Mouse (Mus musculus) R1 (cell line): ENCODE data around the gene Popdc3.

Experiments used
- DNase-seq: peaks from one replicate; pipeline ENCODE4 v3.0.0-alpha.2; 2018; ENCODE audit warnings: low read depth, low spot score

The Popdc3 gene

DNA sequence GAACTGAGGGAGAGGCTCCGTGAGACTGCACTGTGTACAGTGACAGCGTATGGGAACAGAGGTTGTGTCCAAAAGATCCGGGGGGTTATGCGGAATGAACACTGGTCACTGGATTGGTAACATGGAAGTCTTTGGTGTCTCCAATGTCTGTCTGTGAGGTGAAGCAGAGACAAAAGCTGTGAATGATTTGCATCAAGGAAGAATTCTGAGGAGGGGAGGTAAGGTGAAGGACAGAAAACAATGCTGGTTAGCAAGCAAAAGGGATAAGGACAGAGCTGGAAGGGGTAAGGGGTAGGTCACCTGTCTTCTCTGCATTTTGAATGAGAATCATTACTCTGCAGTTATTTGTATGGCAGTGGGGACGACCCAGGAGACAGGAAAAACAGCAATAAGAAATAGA lies 16.6 kb downstream of the Popdc3 start:
- DNase-seq = peak; percentile 76

DNA sequence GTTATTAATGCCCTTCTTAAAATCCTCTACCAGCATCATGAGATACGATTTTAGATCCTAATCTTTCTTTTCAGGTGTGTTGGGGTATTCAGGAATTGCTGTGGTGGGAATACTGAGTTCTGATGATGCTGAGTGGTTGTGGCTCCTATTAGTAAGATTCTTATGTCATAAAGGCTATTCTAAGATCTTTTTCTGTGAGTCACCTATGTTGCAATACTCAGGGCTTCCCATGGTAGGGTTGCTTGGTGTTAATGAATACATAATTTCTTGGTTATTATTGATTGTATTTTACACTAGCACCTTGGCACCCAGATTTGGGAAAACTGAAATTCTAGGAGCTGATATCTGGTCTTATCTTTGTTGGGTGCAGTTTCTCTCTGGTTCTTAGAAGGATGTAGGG lies 26.7 kb downstream of the Popdc3 start:
- DNase-seq = no peak

DNA sequence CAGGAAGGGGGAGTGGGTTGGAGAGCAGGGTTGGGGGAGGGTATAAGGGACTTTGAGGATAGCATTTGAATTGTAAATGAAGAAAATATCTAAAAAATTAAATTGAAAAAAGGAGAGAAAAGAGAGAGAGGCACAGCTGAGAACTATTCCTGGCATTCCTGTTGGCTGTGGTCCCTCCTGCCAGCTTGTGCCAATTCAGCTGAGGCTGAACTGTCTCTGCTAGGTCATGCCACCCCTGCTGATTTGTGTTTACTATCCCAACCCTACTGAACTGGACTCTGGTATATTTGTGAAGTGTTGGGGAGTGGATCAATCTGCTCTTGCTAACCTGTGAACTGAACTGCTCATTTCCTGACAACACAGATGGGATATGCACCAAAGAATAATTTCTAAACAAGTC lies 32.3 kb downstream of the Popdc3 start:
- DNase-seq = no peak

DNA sequence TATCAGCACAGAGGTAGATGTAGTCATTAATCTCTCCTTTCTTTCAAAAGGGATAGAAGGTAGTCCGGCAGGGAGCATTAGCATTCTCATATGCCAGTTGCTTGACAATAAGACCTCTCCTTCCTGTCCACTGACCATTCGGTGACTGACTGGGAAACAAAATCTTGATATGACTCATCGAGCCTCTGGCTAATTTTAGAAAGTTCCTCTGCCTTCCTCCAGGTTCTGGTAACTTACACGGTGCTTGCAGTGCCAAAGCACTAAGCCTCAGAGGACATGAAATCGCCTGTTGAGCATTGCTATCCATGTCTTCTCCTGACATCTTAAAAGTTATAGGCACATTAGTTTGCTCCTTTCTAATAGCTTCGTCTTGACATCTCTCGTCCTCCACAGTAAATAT lies 38.8 kb downstream of the Popdc3 start:
- DNase-seq = no peak

DNA sequence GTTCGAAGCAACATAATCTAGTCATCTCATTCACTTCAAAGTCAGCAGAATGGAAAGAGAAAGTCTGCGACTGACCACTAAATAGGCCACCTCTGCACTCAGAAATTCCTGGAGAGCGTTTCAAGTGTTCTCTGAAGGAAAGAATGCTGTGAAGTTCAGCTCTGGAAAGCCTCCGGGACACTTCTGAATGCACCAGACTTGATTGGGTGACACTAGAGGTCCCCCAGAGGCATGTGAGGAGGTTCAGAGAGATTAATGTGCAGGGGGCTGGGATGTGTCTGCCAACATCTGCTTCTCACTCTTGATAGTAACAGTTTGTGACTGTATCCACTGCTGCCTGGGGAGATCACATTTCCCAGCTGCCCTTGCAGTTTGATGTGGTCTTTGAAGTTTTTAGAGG lies 52.1 kb downstream of the Popdc3 start:
- DNase-seq = no peak

DNA sequence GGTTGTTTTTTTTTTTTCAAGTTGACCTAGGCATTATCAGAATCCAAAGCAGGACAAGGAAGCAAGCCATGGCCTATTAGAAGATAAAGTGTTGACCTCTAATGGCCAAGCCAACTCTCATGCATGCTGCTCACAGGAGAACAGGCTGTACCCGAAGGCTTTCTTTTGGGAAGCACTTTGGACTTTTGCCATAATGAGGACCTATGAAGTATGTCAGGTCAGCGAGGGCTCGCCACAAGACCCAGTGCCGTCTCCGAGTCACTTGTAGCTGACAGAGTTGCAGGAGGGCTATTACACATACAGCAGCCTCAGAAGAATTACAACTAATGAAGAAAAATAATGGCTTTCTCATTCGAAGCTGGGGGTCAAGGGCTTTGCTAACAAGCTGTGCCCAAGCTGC lies 55.5 kb downstream of the Popdc3 start:
- no peak for DNase-seq

DNA sequence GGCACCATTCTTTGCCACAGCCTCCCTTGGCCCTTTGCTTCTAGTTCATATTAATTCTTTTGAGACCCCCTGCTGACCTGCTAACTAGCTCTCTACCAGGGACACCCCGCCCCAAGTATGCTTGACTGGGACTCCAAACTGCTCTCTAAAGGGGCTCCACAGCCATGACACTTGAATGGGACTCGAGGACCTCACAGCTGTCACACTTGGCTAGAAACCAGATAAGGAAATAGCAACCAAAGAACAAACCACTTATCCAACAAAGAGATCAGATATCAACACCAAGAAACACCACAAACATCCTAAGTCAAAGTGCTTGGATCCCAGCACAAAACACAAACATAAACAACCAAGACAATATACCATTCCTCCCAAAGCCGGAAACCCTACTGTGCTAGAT lies 58.4 kb downstream of the Popdc3 start:
- peak; percentile 25 for DNase-seq

DNA sequence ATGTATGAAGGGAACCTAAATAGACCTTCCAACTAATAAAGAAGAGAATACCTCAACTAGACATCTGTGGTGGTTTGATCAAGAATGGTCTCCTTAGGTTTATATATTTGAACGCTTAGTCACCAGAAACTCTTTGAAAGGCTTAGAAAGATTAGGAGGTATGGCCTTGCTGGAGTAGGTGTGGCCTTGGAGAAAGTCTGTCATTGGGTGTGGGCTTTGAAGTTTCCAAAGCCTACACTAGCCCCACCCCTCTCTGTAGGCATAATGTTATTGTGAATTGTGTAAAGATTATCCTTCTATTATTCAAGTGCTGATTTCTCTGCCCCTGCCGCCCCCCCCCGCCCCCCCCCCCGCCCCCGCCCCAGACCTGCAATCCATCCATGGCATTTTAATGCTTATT lies 59.6 kb downstream of the Popdc3 start:
- DNase-seq = peak; percentile 55

DNA sequence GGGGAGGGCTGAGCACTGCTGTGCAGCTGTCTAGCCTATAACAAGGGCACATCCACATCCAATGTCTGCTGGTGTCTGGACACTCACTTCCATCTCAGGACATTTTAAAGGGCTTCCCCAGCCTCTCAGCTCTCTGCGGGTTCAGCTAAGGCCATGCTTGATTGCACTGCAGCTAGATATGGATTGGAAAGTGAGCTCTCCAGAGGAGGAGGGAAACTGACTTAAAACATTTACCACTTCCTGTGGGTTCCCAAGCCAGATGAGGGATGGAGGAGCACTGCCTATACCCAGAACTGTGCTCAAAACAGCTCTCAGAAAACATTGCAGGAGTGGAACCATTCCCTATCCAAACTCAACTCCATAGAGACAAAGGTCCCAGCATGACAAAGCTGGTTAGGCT lies 82.6 kb downstream of the Popdc3 start:
- DNase-seq = no peak

DNA sequence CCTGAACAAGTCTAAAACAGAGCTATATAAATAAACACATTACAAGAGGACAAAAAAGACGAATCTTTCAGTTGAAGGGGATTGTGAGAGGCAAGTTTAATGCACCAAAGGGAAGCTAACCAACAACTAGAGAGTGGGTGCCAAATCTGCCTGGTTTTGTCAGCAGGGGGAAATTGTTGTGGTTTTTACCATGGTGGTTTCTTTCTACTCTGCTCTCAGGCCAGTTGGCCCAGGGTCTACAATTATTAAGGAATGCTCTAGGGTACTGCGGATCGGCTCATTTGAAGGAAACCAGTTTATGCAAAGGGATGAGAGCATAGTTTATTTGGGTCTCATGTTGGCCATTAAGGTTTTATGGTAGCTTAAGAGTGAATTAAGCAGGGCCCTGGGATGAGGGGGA lies 84.2 kb downstream of the Popdc3 start:
- DNase-seq = no peak

DNA sequence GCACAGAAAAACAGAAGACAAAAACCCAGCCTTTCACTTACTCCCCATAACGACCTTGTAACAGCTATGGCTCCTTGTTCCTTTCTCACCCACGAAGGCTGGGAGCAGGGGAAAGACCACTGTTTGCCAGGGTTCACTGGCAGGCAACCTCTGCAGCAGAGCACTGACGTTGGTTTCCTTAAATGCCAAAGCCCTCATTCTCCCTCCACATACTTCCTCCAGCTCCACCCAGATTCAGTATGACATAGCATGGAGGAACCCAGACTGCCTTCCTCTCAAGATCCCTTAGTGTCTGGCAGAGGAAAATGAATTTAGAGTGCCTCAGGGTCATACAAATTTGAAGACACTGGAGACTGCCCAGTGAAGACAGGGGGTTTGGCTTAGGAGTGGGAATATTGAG lies 98.6 kb downstream of the Popdc3 start:
- no peak for DNase-seq

DNA sequence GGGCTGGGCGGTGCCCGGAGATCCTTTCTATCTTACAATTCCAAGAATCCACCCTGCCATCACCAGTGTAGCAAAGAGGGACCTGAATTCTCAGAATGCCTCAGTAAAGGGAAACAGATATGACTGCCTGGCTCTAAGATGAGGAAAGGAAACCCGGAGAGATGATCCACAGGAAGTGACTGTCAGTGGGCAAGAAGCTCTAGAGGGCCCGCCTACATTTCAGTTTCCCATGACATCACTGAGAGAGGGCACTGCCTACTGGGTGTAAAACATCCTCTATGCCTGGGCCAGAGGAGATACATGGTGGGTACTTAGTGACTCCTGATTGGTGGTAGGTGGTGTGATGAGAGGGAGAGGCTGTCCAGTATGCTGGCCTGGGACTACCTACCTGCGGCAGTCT lies 99.1 kb downstream of the Popdc3 start:
- no peak for DNase-seq

DNA sequence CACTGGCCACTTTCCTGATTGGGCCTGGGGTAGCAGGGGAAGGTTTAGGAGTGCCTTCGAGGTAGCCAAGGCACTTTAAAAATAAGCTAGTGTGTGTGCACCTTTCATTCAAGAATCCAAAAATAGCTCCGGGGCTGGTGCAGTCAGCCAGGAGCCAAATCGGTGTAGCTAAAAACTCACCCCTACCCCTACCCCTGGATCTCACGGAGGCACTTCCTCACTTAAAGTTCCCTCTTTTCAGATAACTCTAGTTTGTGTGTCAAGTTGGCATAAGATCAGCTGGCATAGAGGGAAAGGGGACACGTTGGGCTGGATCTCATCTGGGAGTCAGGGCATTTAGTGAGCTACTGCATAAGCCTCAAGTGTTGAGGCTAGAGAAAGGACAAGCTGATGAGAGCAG lies 107.8 kb downstream of the Popdc3 start:
- DNase-seq = no peak

DNA sequence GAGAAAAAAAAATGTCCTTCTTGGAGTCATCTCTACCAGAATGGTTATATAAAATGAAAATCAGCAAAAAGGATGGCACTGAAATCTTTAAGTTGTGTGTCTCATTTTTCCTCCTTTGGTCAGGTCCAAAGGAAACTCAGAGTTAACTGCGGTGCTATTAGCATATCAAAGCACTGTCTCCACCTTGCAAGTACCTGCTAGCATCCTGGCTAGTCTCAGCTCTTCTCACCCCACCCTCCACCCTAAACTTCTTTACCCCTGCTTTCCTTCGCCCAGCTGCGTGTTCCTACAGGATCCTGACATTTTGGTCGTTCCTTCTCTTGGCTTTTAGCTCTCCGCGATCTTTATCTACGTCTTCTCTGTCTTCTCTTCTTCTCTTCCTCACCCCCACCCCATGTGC lies 110.5 kb downstream of the Popdc3 start:
- DNase-seq = peak; percentile 27

DNA sequence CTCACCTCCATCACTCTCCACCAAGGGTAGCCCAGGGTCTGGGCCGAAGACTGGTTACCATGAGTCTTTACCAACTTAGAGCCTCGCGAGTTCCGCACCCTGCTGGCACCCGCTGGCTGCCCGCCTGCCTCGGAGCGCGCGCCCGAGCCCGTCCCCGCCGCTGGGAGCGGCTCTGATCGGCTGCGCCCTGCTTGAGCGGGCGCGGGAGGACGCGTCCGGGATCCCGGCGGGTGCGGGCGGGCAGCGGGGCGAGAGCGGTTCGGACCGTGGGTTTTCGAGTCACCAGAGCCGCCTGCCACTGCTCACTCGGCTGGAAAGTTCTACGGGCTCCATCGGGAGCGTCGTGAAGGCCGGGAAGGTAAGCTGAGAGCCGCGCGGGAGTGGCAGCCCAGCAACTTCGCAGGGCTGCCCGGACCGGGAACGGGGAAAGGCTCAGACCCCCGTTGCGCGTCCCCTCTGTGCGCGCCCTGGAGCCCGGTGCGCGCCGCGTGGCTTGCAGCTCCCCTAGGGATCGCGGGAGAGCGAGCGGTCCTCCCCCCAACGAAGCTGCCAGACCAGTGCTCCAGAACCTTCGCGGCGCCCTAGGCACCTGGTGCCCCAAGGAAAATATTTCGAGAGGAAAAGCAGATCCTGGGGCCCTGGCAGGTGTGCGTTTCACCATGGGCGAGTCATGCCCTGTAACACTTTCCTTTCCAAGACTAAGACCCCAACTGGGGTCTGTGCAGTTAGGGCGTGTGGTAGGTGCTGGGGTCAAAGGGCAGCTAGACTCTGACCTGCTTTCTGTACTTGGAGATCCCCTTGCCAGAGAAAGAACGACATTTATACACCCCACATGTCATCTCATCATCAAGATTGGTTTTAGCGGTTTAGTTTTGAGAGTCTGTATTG lies 111.6 kb downstream of the Popdc3 start:
- DNase-seq = peak; percentile 46

DNA sequence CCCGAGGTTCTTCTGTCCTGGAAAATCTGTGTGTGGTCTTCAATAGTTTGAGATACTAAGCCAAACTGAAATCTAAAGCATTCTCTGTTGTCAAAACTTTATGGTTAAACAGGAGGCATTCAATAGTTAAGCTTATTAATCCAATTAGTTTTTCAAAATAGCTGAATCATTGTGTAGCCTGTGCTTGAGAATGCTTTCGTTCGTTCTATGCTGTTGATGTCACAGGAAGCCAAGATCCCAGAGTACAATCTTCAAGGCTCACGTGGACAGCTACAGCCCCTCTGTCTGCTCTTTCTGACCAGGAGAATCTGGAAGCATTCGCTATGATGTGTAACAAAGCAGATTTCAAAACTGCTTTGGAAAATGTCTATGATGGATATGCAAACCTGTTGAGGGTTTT lies 112.7 kb downstream of the Popdc3 start:
- no peak for DNase-seq

DNA sequence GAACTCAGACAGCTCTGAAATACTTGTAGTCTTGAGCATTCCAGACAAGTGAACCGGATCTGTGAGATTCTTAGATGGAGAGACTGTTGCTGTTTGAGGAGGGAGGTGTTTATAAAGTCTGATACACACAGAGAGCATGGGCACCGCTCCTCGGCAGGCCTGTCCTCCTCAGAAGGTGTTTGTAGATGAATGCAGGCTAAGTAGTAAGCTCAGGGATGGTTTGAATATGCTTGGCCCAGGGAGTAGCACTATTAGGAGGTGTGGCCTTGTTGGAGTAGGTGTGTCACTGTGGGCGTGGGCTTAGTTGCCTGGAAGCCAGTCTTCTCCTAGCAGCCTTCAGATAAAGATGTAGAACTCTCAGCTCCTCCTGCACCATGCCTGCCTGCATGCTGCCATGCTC lies 114.3 kb downstream of the Popdc3 start:
- DNase-seq = peak; percentile 27

DNA sequence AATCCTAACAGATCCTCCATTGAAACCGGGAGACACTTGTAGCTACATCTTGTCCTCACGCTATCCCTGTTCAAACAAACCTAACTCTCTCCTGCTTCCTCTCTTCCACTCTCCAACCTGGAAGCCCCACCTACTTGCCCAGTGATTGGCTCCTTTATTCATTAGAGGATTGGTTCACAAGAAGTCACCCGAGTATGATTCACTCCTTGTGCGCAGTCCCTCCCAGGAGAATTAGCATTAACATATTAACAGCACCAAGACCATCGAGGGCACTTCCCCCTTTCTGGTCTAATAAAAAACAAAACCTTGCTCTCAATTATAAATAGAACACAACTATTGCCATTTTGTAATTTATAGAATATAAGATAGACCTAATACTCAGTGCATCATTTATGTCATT lies 117.2 kb downstream of the Popdc3 start:
- peak; percentile 47 for DNase-seq

DNA sequence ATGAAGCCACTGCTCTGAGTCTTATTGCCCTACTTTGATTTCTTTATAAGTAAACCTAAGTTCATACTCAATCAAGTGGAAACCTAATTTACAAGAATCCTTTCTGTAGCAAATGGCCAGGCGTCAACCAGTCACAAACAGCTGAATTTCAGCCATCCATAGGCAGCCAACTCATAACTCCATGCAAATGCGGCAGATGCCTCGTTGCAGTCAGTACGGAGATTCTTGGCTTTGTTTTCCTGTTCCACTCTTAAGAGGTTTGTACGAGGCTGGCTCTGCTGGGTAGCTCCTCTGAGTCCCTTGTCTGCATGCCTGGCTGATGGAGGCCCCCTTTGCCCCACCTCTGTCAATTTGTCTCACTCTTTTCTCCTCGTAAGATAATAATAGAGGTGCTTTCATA lies 120.6 kb downstream of the Popdc3 start:
- DNase-seq = no peak

DNA sequence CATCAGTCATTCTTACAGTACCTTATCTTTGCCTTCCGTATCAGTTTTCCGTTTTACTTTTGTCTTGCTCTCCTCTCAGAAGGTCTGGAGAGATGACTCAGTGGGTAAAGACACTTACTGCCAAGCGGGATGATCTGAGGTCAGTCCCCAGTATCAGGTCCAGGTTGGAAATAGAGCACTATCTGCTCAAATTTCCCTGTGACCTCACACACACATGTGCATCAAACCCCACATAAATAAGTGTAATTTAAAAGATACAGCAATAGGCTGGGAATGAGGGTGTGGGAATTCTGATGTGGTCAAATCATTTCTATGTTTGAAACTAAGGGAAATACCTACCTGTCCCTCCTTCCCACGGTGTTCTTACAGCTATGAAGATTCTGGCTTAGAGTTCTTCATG lies 121.6 kb downstream of the Popdc3 start:
- DNase-seq = no peak

DNA sequence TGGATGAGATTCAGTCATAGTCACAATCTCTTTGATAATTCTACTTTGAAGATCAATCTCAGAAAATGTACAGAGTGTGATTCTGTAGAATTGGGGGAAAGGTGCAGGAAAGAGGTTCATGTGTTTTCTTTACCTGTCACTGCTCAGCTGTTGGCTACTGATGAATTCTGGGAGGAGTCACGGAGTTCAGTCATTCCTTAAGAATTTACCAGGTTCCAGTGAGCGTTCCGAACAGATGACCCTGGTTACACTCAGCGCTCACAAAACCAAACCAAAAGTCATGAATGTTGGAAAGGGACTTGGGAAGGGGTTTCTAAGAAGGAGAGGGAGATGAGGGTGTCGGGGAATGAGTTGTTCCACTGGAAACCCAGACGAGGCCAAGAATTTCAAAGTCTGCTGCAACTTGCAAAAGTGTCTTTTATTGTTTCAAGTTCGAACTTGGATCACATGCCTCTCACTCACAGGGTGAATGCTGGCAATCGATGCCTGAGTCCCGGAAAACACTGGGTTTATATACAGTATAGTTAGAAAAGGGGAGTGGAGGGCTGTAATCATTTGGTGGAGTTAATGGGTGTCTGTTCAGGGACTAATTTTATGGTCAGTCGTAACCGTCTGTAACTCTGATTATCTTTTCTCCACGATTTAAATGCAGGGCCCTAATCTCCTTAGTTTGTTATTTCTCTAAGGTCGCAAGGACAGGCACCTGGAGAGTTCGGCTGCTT lies 125.6 kb downstream of the Popdc3 start:
- DNase-seq = no peak

DNA sequence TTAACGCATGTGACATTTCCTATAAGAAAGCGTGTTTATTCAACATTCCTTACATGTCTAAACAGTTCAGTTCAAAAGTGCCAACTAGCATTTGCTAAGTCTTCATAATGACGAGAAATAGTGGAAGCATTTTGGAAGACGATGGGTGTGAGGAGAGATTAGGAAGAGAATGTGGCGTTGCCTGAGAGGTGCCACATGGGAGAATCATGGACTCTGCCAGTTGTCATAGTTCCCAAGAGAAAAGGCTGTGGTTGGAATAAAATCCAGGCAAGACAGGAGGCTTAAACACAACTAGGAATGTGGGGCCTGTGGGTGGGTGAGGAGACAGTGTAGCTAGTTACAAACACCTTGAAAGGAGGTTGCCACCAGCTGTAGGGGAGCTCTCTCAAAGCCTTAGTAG lies 127.3 kb downstream of the Popdc3 start:
- DNase-seq = no peak

DNA sequence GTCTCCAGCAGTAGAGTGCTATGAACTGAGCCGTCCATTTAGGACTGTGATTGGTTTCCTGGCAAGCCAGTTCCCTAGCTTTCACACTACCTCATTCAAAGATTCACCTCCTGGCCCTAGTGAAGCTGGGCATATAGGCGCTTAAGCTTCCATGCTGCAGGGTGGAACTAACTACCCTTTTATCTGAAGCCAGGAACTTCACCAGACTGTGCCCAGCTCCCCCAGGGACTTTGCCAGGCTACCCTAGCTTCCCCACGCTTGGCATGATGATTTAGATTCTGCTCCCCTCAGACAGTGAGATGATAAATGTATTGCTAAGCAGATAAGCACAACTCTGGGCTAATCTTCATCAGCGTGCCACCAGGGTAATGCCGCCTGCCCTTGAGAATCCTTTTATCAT lies 133.2 kb downstream of the Popdc3 start:
- DNase-seq = no peak
